Mouse (Mus musculus): ENCODE data around the gene Wfdc21.
A peak's percentile ranks its signal among the peaks of the same experiment; 100 is the strongest.

The Wfdc21 gene

DNA sequence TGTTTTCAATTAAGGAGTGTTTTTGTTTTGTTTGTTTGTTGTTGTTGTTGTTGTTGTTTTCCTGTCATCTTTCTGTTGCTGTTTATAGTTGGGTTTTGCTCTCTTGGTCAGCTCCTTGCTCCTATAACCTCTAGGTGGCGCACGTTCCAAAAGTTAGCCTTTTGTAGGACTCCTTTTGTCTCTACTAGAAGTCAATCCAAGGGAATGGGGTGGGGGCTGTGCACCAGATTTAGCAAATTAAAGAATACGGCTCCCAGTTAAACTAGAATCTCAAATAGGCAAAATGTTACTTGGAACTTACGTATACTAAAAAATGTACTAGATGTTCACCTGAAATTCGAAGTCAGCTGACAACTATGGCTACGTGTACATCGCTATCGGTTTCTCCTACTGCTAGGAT, 55.4 kb downstream of the Wfdc21 start:
- DNase-seq (ENCODE audit: low read depth) = peak; percentile 29

Measured in naive thymus-derived CD4-positive, alpha-beta T cell, adult 2 months (primary cell).